Mouse (Mus musculus): ENCODE results near the gene Krr1. TPM values are rescaled to one million over a fixed set of nuclear protein-coding genes. Genes with fewer than 3 reads are reported as not detected.
A peak's percentile ranks its signal among the peaks of the same experiment; 100 is the strongest.

Gene Krr1
- polyA plus RNA-seq, 1 experiment from 2014 or later, result 32.0 TPM

GRCm38 (mm10) chr10:111932621-111933345 is 39.7 kb upstream of the Krr1 start:
- ATAC-seq (replicated peaks; ENCODE audit: low FRiP score, low read depth), result no peak
- no peak overlapping the region for H3K9ac ChIP-seq (ENCODE audit: low read depth, low read length)
- no peak overlapping the region for H3K4me3 ChIP-seq (replicated peaks; ENCODE audit: low read depth, low read length)
- 63% methylated on average over 11 of the region's 11 CpGs for WGBS
- H3K27me3 ChIP-seq (ENCODE audit: insufficient read depth, low read length), result no peaks in the 10 kb centered on the region
- H3K4me2 ChIP-seq (ENCODE audit: low read length), result no peak overlapping the region
- DNase-seq (ENCODE audit: low spot score), result no peak
- TF ChIP-seq CTCF (IDR thresholded peaks at IDR 0.05; ENCODE audit: low read depth), result no peak
- no peak overlapping the region for H3K27ac ChIP-seq
- peaks cover 7% of the 10 kb centered on the region for H3K4me1 ChIP-seq (replicated peaks; ENCODE audit: insufficient read depth, low read length)
- H3K36me3 ChIP-seq (ENCODE audit: insufficient read depth, low read length), result no peaks in the 10 kb centered on the region
- H3K9me3 ChIP-seq (replicated peaks; ENCODE audit: low read length), result no peaks in the 10 kb centered on the region

GRCm38 (mm10) chr10:111935207-111935606 is 37.3 kb upstream of the Krr1 start:
- no peak for ATAC-seq (replicated peaks; ENCODE audit: low FRiP score, low read depth)
- Histone ChIP-seq H3K9me3 (replicated peaks; ENCODE audit: low read length) (no peaks in the 10 kb centered on the region), H3K4me2 (ENCODE audit: low read length) (no peak overlapping the region), H3K27ac (no peak overlapping the region), H3K4me3 (replicated peaks; ENCODE audit: low read depth, low read length) (no peak overlapping the region), H3K36me3 (ENCODE audit: insufficient read depth, low read length) (no peaks in the 10 kb centered on the region), H3K4me1 (replicated peaks; ENCODE audit: insufficient read depth, low read length) (peaks cover 7% of the 10 kb centered on the region), H3K27me3 (ENCODE audit: insufficient read depth, low read length) (no peaks in the 10 kb centered on the region), H3K9ac (ENCODE audit: low read depth, low read length) (no peak overlapping the region)
- DNase-seq (ENCODE audit: low spot score), result peak; percentile 28
- 66% methylated on average over 2 of the region's 2 CpGs for WGBS
- TF ChIP-seq CTCF (IDR thresholded peaks at IDR 0.05; ENCODE audit: low read depth), result no peak

- H3K27ac ChIP-seq, result no peak overlapping the region
- no peak for ATAC-seq (replicated peaks; ENCODE audit: low FRiP score, low read depth)
- 72% methylated on average over 4 of the region's 4 CpGs for WGBS
These were observed 36.4 kb upstream of the Krr1 start for GRCm38 (mm10) chr10:111936021-111936420.

GRCm38 (mm10) chr10:111936491-111937145 is 35.8 kb upstream of the Krr1 start:
- ATAC-seq (replicated peaks; ENCODE audit: low FRiP score, low read depth) (no peak), DNase-seq (ENCODE audit: low spot score) (peak; percentile 74)
- H3K4me1 ChIP-seq (replicated peaks; ENCODE audit: insufficient read depth, low read length), result peaks cover 7% of the 10 kb centered on the region
- no peak for TF ChIP-seq CTCF (IDR thresholded peaks at IDR 0.05; ENCODE audit: low read depth)
- H3K4me3 ChIP-seq (replicated peaks; ENCODE audit: low read depth, low read length), result no peak overlapping the region
- H3K4me2 ChIP-seq (ENCODE audit: low read length), result 0 out of 2 replicates have a peak overlapping the region, but pooled peaks have one; percentile 3
- H3K27ac ChIP-seq, result no peak overlapping the region
- WGBS, result 22% methylated on average over 13 of the region's 13 CpGs
- no peak overlapping the region for H3K9ac ChIP-seq (ENCODE audit: low read depth, low read length)
- no peaks in the 10 kb centered on the region for H3K27me3 ChIP-seq (ENCODE audit: insufficient read depth, low read length)
- no peaks in the 10 kb centered on the region for H3K36me3 ChIP-seq (ENCODE audit: insufficient read depth, low read length)
- no peaks in the 10 kb centered on the region for H3K9me3 ChIP-seq (replicated peaks; ENCODE audit: low read length)

More at GRCm38 (mm10) chr10:111936021-111936420, 36.4 kb upstream of the Krr1 start:
- H3K27me3 ChIP-seq (ENCODE audit: insufficient read depth, low read length), result no peaks in the 10 kb centered on the region
- no peaks in the 10 kb centered on the region for H3K36me3 ChIP-seq (ENCODE audit: insufficient read depth, low read length)
- peaks cover 7% of the 10 kb centered on the region for H3K4me1 ChIP-seq (replicated peaks; ENCODE audit: insufficient read depth, low read length)
- no peak overlapping the region for H3K9ac ChIP-seq (ENCODE audit: low read depth, low read length)
- H3K4me3 ChIP-seq (replicated peaks; ENCODE audit: low read depth, low read length), result no peak overlapping the region
- TF ChIP-seq CTCF (IDR thresholded peaks at IDR 0.05; ENCODE audit: low read depth), result no peak
- no peaks in the 10 kb centered on the region for H3K9me3 ChIP-seq (replicated peaks; ENCODE audit: low read length)
- H3K4me2 ChIP-seq (ENCODE audit: low read length), result no peak overlapping the region
- DNase-seq (ENCODE audit: low spot score), result no peak

- no peak overlapping the region for H3K27ac ChIP-seq
These were observed 35.3 kb upstream of the Krr1 start for GRCm38 (mm10) chr10:111937146-111937534.

GRCm38 (mm10) chr10:111943026-111943425 is 29.4 kb upstream of the Krr1 start:
- WGBS, result 85% methylated on average over 7 of the region's 7 CpGs

More at GRCm38 (mm10) chr10:111937146-111937534, 35.3 kb upstream of the Krr1 start:
- no peak for ATAC-seq (replicated peaks; ENCODE audit: low FRiP score, low read depth)
- Histone ChIP-seq H3K9me3 (replicated peaks; ENCODE audit: low read length) (no peaks in the 10 kb centered on the region), H3K4me2 (ENCODE audit: low read length) (no peak overlapping the region), H3K4me3 (replicated peaks; ENCODE audit: low read depth, low read length) (no peak overlapping the region), H3K36me3 (ENCODE audit: insufficient read depth, low read length) (no peaks in the 10 kb centered on the region), H3K9ac (ENCODE audit: low read depth, low read length) (no peak overlapping the region), H3K27me3 (ENCODE audit: insufficient read depth, low read length) (no peaks in the 10 kb centered on the region), H3K4me1 (replicated peaks; ENCODE audit: insufficient read depth, low read length) (peaks cover 7% of the 10 kb centered on the region)
- 47% methylated on average over 5 of the region's 5 CpGs for WGBS
- DNase-seq (ENCODE audit: low spot score), result no peak
- no peak for TF ChIP-seq CTCF (IDR thresholded peaks at IDR 0.05; ENCODE audit: low read depth)

More at GRCm38 (mm10) chr10:111943026-111943425, 29.4 kb upstream of the Krr1 start:
- Histone ChIP-seq H3K27ac (no peak overlapping the region), H3K27me3 (ENCODE audit: insufficient read depth, low read length) (no peaks in the 10 kb centered on the region), H3K9me3 (replicated peaks; ENCODE audit: low read length) (no peaks in the 10 kb centered on the region), H3K4me1 (replicated peaks; ENCODE audit: insufficient read depth, low read length) (no peaks in the 10 kb centered on the region), H3K4me2 (ENCODE audit: low read length) (no peak overlapping the region), H3K36me3 (ENCODE audit: insufficient read depth, low read length) (no peaks in the 10 kb centered on the region), H3K9ac (ENCODE audit: low read depth, low read length) (no peak overlapping the region), H3K4me3 (replicated peaks; ENCODE audit: low read depth, low read length) (no peak overlapping the region)
- no peak for TF ChIP-seq CTCF (IDR thresholded peaks at IDR 0.05; ENCODE audit: low read depth)
- no peak for ATAC-seq (replicated peaks; ENCODE audit: low FRiP score, low read depth)
- DNase-seq (ENCODE audit: low spot score), result no peak

Measured in kidney, postnatal 0 days (tissue).